Mouse (Mus musculus) megakaryocyte, embryonic 14.5 days (primary cell): ENCODE results near the gene Cyb5r3. TPM values are rescaled to one million over a fixed set of nuclear protein-coding genes. Genes with fewer than 3 reads are reported as not detected.
"Not testable (repeated sequence)": the region's sequence is repeated elsewhere in the genome, so short reads cannot be mapped to it uniquely, and the experiment has no call there.

ENCODE experiments used
- H3K27me3 ChIP-seq: replicated peaks from 2 replicates; pipeline ENCODE3; 2012; ENCODE audit warnings: inconsistent platforms
- H3K36me3 ChIP-seq: replicated peaks from 2 replicates; pipeline ENCODE3; 2012; ENCODE audit warnings: low read length, inconsistent platforms, mixed read lengths
- H3K4me1 ChIP-seq: 2 replicates; pipeline ENCODE4 v1.6.1; 2012; ENCODE audit warnings: inconsistent platforms
- H3K4me3 ChIP-seq: replicated peaks from 2 replicates; pipeline ENCODE3; 2012; ENCODE audit warnings: moderate library complexity, mild to moderate bottlenecking, inconsistent platforms
- H3K9me3 ChIP-seq: 2 replicates; pipeline ENCODE4 v1.6.1; 2012; ENCODE audit warnings: inconsistent platforms
- FLI1 ChIP-seq: IDR thresholded peaks from 2 replicates; pipeline ENCODE4 v1.6.1; 2012; ENCODE audit warnings: low read length, inconsistent platforms, mixed read lengths
- GATA1 ChIP-seq: IDR thresholded peaks from 3 replicates; pipeline ENCODE4 v1.6.1; 2012; ENCODE audit warnings: mixed read lengths, low read length, inconsistent platforms, borderline replicate concordance
- polyA plus RNA-seq: library from polyadenylated mRNA; stranded (reverse); fragments of >175 nt; gene quantifications from 2 replicates; pipeline ENCODE4 v1.2.3, GENCODE M21; 2012; ENCODE audit warnings: low replicate concordance; ENCODE audit not compliant: insufficient read depth

Gene Cyb5r3
- polyA plus RNA-seq, 1 experiment: 127 TPM

GRCm38 (mm10) chr15:83154309-83154708 is 18.1 kb downstream of the Cyb5r3 start:
- TF ChIP-seq FLI1 (no peak), GATA1 (no peak)
- no peak overlapping the region for H3K4me3 ChIP-seq
- H3K4me1 ChIP-seq: peaks cover 76% of the 10 kb centered on the region
- H3K9me3 ChIP-seq: no peaks in the 10 kb centered on the region
- H3K36me3 ChIP-seq: peaks cover 61% of the 10 kb centered on the region
- H3K27me3 ChIP-seq: no peaks in the 10 kb centered on the region

GRCm38 (mm10) chr15:83150694-83151093 is 21.7 kb downstream of the Cyb5r3 start:
- Histone ChIP-seq H3K9me3 (no peaks in the 10 kb centered on the region), H3K36me3 (peaks cover 41% of the 10 kb centered on the region), H3K4me1 (peaks cover 73% of the 10 kb centered on the region), H3K27me3 (no peaks in the 10 kb centered on the region), H3K4me3 (no peak overlapping the region)
- TF ChIP-seq FLI1 (no peak), GATA1 (no peak)

GRCm38 (mm10) chr15:83150073-83150442 is 22.3 kb downstream of the Cyb5r3 start:
- TF ChIP-seq GATA1: no peak
- no peak for TF ChIP-seq FLI1
- Histone ChIP-seq H3K9me3 (no peaks in the 10 kb centered on the region), H3K4me1 (peaks cover 73% of the 10 kb centered on the region), H3K27me3 (no peaks in the 10 kb centered on the region), H3K4me3 (peak overlapping the region; percentile 97), H3K36me3 (peaks cover 41% of the 10 kb centered on the region)

DNA sequence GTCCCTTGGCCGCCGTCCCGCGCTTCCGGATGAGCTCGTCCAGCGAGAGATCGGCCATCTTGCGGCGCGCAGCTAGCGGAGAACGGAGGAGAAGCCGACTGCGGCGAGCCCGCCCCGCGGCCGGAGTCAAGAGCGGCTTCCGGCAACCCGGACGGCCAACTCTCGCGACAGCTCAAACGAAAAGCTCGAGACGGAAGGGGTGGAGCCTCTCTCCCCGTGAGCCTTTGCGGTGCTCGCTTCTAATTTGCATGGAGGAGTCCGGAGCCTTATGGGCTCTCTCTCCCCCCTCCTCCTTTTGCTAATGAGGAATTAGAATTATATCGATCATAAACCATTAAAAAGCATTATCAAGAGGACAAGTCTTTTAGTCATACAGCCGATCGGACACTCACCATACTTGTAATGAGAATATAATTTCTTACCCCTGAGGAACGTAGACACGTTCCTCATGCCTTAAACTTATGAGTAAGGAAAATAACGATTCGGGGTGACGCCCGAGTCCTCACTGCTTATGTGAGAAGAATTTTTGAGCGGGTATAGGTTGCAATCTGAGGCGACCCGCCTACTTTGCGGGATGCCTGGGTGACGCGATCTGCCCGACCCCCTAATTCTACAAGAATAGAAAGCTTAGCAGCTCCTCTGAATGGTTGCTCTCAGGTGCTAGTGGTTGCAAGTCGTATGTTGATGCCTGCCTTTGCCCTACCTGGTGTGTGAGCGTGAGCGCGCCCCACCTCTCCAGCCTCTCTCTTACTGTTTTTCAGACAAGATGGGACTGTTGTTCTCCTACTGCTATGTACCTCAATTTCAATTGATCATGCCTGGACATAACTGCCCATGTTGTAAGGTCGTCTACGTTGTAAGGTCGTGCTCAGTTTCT is 23.0 kb downstream of the Cyb5r3 start, which contains the start of gene Poldip3:
Gene Poldip3 (minus strand): TSS at position 189 of the 877 bp plus-strand sequence.
- Histone ChIP-seq H3K4me1 (peaks cover 76% of the 10 kb centered on the region), H3K27me3 (no peaks in the 10 kb centered on the region)
- TF ChIP-seq FLI1: no peak
- no peak for TF ChIP-seq GATA1

GRCm38 (mm10) chr15:83148801-83149195 is 23.6 kb downstream of the Cyb5r3 start:
- TF ChIP-seq GATA1 (no peak), FLI1 (no peak)
- no peaks in the 10 kb centered on the region for H3K27me3 ChIP-seq
- H3K36me3 ChIP-seq: peaks cover 45% of the 10 kb centered on the region
- H3K9me3 ChIP-seq: no peaks in the 10 kb centered on the region
- peaks cover 77% of the 10 kb centered on the region for H3K4me1 ChIP-seq
- H3K4me3 ChIP-seq: peak overlapping the region; percentile 97

More for the DNA sequence above, 23.0 kb downstream of the Cyb5r3 start, which contains the start of gene Poldip3:
- H3K4me3 ChIP-seq: peak within 1 kb of the TSS; percentile 97
- peaks cover 44% of the 10 kb centered on the region for H3K36me3 ChIP-seq
- H3K9me3 ChIP-seq: no peaks in the 10 kb centered on the region

DNA sequence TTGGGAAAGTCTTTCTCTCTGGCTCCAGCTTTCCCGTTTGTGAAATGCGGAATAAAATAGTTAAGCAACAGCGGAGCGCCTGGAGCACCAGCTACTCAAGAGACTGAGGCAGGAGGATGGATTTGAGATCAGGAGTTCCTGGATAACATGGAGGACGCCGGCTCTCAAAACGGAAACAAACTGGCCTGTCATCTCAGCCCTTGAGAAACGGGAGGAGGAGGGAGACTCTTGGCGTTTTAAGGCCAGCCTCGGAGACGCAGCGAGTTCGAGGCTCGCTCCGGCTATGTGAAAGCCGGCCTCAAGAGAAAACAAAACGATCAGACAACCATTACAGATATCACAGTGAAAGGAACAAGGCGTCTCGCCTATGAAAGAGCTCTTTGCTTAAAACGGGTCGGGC is 24.0 kb downstream of the Cyb5r3 start:
- peaks cover 77% of the 10 kb centered on the region for H3K4me1 ChIP-seq
- H3K9me3 ChIP-seq: no peaks in the 10 kb centered on the region
- no peak for TF ChIP-seq FLI1
- no peak for TF ChIP-seq GATA1
- peak overlapping the region; percentile 97 for H3K4me3 ChIP-seq
- peaks cover 43% of the 10 kb centered on the region for H3K36me3 ChIP-seq
- no peaks in the 10 kb centered on the region for H3K27me3 ChIP-seq

DNA sequence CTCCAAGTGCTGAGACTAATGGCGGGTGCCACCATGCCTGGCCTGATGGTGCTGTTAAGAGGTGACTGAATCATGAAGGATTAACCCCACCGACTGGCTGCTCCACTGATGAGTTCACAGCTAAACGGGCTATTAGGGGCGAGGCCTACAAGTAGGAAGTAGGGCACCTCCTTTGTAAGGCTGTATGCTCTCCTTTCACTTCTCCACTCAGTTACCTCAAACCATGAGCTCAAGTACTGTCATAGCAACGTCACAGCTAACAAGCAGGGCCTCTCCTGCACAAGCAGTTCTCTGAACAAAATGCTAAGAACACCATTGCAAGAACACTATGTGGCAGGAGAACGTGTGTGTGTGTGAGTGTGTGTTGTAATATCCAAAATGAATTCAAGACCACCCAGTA is 26.9 kb downstream of the Cyb5r3 start:
- TF ChIP-seq FLI1 (no peak), GATA1 (no peak)
- Histone ChIP-seq H3K4me1 (peaks cover 83% of the 10 kb centered on the region), H3K36me3 (peaks cover 51% of the 10 kb centered on the region), H3K9me3 (no peaks in the 10 kb centered on the region), H3K4me3 (peak overlapping the region; percentile 70), H3K27me3 (no peaks in the 10 kb centered on the region)

GRCm38 (mm10) chr15:83142861-83143260 is 29.5 kb downstream of the Cyb5r3 start:
- Histone ChIP-seq H3K4me1 (peaks cover 95% of the 10 kb centered on the region), H3K4me3 (peak overlapping the region; percentile 81), H3K36me3 (peaks cover 65% of the 10 kb centered on the region), H3K27me3 (no peaks in the 10 kb centered on the region), H3K9me3 (no peaks in the 10 kb centered on the region)
- no peak for TF ChIP-seq FLI1
- TF ChIP-seq GATA1: no peak

GRCm38 (mm10) chr15:83135654-83136053 is 36.7 kb downstream of the Cyb5r3 start:
- no peak for TF ChIP-seq FLI1
- TF ChIP-seq GATA1: no peak
- peaks cover 84% of the 10 kb centered on the region for H3K36me3 ChIP-seq

DNA sequence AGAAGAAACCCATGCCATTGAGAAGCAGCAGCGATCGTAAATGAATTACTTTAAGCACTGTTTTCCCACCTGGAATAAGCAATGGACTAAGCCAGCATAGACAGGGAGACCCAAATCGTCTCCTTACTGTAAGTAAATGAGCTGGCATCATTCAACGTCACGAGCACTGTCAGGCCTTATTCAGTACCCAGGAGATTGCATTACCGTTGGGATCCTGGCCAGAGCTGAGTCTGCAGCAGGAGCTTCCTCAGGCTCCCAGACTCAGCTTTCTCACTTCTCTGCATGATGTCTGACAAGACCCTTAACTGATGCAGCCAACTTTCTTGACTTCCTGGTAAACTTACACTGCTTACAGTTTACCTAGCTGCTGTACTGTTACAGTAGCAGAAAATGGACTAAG is 37.7 kb downstream of the Cyb5r3 start:
- Histone ChIP-seq H3K36me3 (peaks cover 94% of the 10 kb centered on the region), H3K27me3 (no peaks in the 10 kb centered on the region), H3K4me3 (no peak overlapping the region), H3K9me3 (no peaks in the 10 kb centered on the region), H3K4me1 (peaks cover 93% of the 10 kb centered on the region)
- TF ChIP-seq FLI1 (no peak), GATA1 (no peak)

More at GRCm38 (mm10) chr15:83135654-83136053, 36.7 kb downstream of the Cyb5r3 start:
- H3K4me1 ChIP-seq: peaks cover 90% of the 10 kb centered on the region
- no peaks in the 10 kb centered on the region for H3K9me3 ChIP-seq
- no peaks in the 10 kb centered on the region for H3K27me3 ChIP-seq
- no peak overlapping the region for H3K4me3 ChIP-seq

- H3K36me3 ChIP-seq: peaks cover 95% of the 10 kb centered on the region
- H3K4me3 ChIP-seq: no peak overlapping the region
Observed at GRCm38 (mm10) chr15:83129530-83130231, 42.7 kb downstream of the Cyb5r3 start.

DNA sequence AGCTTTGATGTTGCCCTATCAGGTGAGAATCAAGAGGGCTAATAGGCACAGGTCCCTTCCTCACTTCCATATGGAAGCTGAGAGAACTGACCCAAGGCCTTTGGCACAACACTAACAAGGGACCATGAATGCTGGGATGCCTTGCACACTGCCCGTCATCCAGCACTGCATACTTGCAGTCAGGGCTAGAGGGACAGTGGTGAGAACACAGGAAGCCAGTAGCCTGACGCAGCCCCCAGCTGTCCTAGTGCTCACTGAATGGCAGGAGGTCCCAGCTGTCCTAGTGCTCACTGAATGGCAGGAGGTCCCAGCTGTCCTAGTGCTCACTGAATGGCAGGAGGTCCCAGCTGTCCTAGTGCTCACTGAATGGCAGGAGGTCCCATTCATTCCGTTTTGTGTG is 45.4 kb downstream of the Cyb5r3 start:
- not testable (repeated sequence) for H3K4me3 ChIP-seq
- peaks cover 80% of the 10 kb centered on the region for H3K36me3 ChIP-seq

More at GRCm38 (mm10) chr15:83129530-83130231, 42.7 kb downstream of the Cyb5r3 start:
- TF ChIP-seq FLI1: no peak
- TF ChIP-seq GATA1: no peak
- no peaks in the 10 kb centered on the region for H3K27me3 ChIP-seq
- H3K4me1 ChIP-seq: peaks cover 59% of the 10 kb centered on the region
- H3K9me3 ChIP-seq: no peaks in the 10 kb centered on the region

More for the DNA sequence above, 45.4 kb downstream of the Cyb5r3 start:
- H3K9me3 ChIP-seq, H3K27me3 ChIP-seq: not testable (repeated sequence)
- H3K4me1 ChIP-seq: peaks cover 34% of the 10 kb centered on the region
